Mouse (Mus musculus): ENCODE measurements around the gene Tpm3.

The Tpm3 gene

DNA sequence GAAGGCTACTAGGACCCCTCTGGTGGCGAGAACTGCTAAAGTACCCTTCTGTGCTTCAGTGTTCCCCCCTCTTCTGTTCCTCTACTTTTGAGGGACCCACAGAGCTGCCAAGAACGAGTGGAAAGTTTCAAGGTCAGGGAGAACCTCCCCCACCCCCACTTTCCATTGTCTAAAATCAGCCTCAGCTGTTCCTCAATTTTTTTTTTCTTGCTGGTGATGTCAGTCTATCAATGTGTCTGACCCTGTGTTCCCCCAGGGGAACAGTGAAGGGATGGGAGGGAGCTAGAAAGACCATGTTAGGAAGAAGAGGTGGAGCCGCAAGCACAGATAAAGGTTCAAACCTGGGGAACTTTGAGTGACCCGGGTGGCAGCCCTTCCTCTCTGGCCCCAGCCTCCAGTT is at the start of gene Tpm3:
Tpm3 (plus strand) TSS at position 356 of the 400 bp plus-strand sequence.
- no peak for DNase-seq

GRCm38 (mm10) chr3:90034653-90035052 is 37.8 kb upstream of the Tpm3 start:
- no peak for DNase-seq

DNA sequence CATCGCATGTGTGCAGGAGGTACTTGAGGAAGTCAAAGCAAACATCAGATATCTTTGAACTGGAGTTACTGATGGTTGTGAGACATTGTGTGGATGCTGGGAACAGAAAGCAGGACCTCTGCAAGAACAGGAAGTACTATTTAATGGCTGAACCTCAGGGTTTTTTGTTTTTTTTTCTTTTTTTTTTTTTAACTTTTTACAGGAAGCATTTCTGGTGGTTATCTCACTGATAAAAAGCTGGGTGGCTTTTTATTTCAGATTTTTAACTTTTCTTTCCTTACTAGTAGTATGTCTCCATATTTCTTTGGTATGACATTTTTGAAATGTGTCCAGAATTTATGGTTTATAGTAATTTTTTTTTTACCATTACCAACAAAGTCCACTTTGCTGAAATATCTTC is 36.2 kb upstream of the Tpm3 start:
- DNase-seq, result no peak

DNA sequence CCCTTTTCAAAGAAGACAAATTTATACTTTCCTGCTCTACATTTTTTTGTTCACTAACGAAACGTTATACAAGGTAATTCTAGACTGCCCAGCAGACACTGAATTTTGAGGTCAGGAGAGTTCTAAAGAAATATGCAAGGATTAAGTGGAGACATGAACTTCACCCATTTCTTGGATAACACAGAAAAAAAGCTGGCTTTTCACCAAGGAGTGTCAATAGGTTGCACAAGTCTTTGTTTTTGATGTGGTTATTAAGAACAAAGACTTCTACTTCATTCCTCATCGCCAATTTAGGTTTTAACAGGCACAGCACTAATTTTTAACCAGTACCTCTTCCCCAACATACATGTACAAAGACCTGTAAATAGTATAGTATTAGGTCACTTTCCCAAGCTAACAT is 22.8 kb upstream of the Tpm3 start:
- DNase-seq, result no peak

- peak; percentile 57 to 78 for DNase-seq
These were observed 20.8 kb upstream of the Tpm3 start, which contains the start of gene 4933434E20Rik for GRCm38 (mm10) chr3:90051441-90052350. Gene 4933434E20Rik (plus strand): TSS chr3:90051636.

- peak; percentile 95 to 98 for DNase-seq
These were observed 19.9 kb upstream of the Tpm3 start, which contains the start of gene Ubap2l for GRCm38 (mm10) chr3:90052351-90053241. Gene Ubap2l (minus strand): TSS chr3:90052628.

DNA sequence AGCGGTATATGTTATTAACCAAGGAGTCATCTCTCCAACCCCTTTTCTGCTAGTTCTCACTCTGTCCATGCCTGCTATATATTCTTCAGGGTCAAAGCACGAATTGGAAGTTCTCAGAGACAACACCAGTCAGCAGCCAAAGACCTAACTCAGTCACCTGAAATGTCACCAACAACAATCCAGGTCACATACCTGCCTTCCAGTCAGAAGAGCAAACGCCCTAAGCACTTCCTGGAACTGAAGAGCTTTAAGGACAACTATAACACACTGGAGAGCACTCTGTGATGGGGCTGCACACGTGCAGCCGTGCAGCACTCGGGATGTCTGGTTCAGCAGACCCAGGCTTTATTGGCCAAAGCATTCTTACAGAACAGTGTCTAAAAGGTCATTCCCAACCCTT is 10.9 kb upstream of the Tpm3 start:
- no peak for DNase-seq

GRCm38 (mm10) chr3:90062539-90062938 is 9.9 kb upstream of the Tpm3 start:
- no peak for DNase-seq

- DNase-seq, result no peak
These were observed 8.1 kb upstream of the Tpm3 start for GRCm38 (mm10) chr3:90064383-90064782.

- DNase-seq, result peak; percentile 43 to 66
These were observed 6.9 kb upstream of the Tpm3 start for GRCm38 (mm10) chr3:90065553-90065952.

- no peak for DNase-seq
These were observed 4.6 kb upstream of the Tpm3 start for GRCm38 (mm10) chr3:90067851-90068250.

DNA sequence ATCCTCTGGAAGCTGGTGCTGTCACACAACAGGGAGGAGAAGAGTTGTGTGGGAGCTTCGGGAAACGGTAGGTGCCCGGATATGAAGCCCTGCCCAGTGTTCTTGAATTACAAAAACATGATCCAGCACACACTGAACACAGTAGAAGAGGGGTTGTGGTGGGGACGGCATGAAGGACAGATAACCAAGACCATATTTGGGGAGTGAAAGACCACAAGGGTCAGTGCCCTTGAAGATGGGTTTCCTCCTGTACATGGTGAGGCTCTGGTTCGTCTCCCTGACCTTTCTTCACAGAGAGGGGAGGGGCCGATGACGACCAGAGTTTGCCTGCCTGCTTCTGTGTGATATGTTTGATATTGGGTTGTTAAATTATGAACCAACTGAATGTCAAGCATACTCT is 2.8 kb upstream of the Tpm3 start:
- DNase-seq, result no peak

- DNase-seq, result peak; percentile 80 to 91
These were observed 4.7 kb downstream of the Tpm3 start for GRCm38 (mm10) chr3:90076921-90077716.

DNA sequence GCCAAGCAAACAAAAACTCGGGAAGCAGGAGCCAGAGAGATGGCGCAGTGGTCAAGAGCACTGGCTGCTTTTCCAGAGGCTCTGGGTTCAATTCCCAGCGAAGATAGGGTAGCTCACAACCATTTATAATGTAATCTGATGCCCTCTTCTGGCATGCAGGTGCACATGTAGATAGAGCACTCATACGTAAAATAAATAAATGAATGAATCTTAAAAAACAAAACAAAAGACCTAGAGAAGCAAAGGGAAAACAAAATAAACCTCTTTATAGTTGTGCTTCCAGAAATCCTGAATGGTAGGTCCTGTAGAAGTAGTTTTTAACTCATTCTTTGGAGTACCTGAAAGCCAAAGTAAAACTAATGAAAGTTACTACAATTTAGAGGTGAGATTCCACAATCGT is 5.8 kb downstream of the Tpm3 start:
- DNase-seq, result no peak

DNA sequence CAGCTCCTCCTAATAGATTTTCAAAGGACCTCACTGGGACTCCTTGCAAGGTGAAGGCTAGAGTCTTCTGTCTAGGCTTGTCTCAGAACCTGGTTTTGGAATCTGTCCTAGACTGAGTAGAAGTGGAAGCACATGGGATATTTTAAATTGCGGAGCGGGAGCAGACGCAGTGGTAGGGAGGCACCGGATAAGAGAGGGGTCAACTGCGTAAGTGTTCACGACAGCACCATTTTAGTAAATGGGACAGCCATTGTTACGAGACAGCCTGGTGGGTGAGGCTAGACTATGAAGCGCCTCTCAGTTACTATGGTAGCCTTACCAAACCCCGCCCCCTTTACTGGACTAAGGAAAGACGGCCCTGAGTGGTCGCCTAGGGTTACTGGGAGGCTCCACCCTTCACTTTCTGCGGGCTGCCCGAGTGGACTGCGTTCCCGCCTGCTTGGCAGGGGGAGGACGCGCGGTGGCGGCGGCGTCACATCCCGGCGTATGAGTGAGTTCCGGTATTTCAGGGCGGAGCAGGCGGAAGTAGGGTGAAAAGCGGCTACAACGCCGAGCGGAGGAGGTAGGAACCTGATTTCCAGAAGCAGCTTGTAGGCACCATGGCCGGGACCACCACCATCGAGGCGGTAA is 6.8 kb downstream of the Tpm3 start:
- DNase-seq, result peak; percentile 97 to 98

GRCm38 (mm10) chr3:90079763-90080497 is 7.5 kb downstream of the Tpm3 start:
- peak; percentile 69 to 85 for DNase-seq

GRCm38 (mm10) chr3:90080498-90080863 is 8.0 kb downstream of the Tpm3 start:
- no peak for DNase-seq

- DNase-seq, result peak in 1 of 2 experiments; percentile 47
These were observed 9.2 kb downstream of the Tpm3 start for GRCm38 (mm10) chr3:90081365-90082240.

- peak in 1 of 2 experiments; percentile 52 for DNase-seq
These were observed 10.6 kb downstream of the Tpm3 start for GRCm38 (mm10) chr3:90083034-90083433.

DNA sequence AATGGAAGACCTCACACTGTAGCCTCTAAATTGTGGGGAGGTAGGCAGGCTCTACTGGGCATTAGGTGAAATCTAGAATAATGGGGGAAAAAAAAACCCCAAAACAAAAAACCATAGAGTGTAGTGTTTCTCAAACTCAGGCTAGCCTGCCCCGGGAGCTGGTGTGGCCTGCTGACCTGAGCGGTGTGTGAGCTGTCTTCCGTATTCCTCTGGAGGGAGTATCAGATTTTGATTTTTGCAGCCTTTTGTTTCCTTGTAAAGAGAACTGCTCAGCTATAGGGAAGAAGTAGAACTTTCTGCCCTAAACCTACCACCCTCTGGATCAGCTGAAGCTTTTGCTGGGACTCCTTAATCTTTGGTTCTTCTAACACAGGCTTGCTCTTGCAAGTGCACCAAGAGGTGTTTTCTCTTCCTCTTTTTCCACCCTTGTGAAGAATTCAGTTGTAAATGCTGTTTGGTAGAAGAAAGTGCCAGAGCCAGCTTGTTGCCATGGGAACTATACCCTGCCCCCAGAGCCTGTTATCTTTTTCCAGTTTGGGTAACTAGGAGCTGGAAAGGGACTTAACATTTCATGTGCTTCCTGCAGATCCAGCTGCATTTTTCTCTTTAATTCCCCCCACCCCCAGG is 11.4 kb downstream of the Tpm3 start:
- no peak for DNase-seq

All from kidney, postnatal 25 days (tissue).